Mouse (Mus musculus): ENCODE measurements around the gene Espl1. TPM values are rescaled to one million over a fixed set of nuclear protein-coding genes. Genes with fewer than 3 reads are reported as not detected.

The Espl1 gene
- polyA plus RNA-seq, 1 experiment from 2014 or later: 21.8 TPM

- TF ChIP-seq CTCF (IDR thresholded peaks at IDR 0.05): no peak
- DNase-seq (ENCODE audit: low read depth, low spot score) (no peak), ATAC-seq (no peak)
- ChIA-PET CTCF (interaction anchor here (0.9 kb wide), 1 partner anchor 23 kb away, joined by 3 read pairs; no protein-coding TSS in a partner anchor), POLR2A (no interaction called here)
- H3K27me3 ChIP-seq: no peaks in the 10 kb centered on the region
- in situ Hi-C loops (cut with MboI; ENCODE audit: low pct_unique_long_range_greater_than_20kb): no loop called here
These were observed 57.9 kb downstream of the Espl1 start for GRCm38 (mm10) chr15:102353986-102354385.

GRCm38 (mm10) chr15:102355134-102355870, 59.2 kb downstream of the Espl1 start:
- in situ Hi-C loops (cut with MboI; ENCODE audit: low pct_unique_long_range_greater_than_20kb): no loop called here
- ChIA-PET POLR2A (no interaction called here), CTCF (no interaction called here)
- DNase-seq (ENCODE audit: low read depth, low spot score) (no peak), ATAC-seq (no peak)
- TF ChIP-seq CTCF (IDR thresholded peaks at IDR 0.05): no peak
- H3K27me3 ChIP-seq: no peaks in the 10 kb centered on the region

GRCm38 (mm10) chr15:102355871-102356441, 59.9 kb downstream of the Espl1 start:
- DNase-seq (ENCODE audit: low read depth, low spot score) (no peak), ATAC-seq (no peak)
- POLR2A ChIA-PET: no interaction called here
- H3K27me3 ChIP-seq: no peaks in the 10 kb centered on the region
- in situ Hi-C loops (cut with MboI; ENCODE audit: low pct_unique_long_range_greater_than_20kb): no loop called here
- CTCF ChIA-PET: no interaction called here
- no peak for TF ChIP-seq CTCF (IDR thresholded peaks at IDR 0.05)

GRCm38 (mm10) chr15:102356501-102357325, 60.6 kb downstream of the Espl1 start:
- DNase-seq (ENCODE audit: low read depth, low spot score) (no peak), ATAC-seq (no peak)
- in situ Hi-C loops (cut with MboI; ENCODE audit: low pct_unique_long_range_greater_than_20kb): no loop called here
- TF ChIP-seq CTCF (IDR thresholded peaks at IDR 0.05): no peak
- H3K27me3 ChIP-seq: no peaks in the 10 kb centered on the region
- ChIA-PET POLR2A (no interaction called here), CTCF (interaction anchor here (1.0 kb wide), 1 partner anchor 21 kb away, joined by 3 read pairs; no protein-coding TSS in a partner anchor)

GRCm38 (mm10) chr15:102358126-102358525, 62.1 kb downstream of the Espl1 start:
- no peak for ATAC-seq
- TF ChIP-seq CTCF (IDR thresholded peaks at IDR 0.05): no peak
- CTCF ChIA-PET: no interaction called here
- no peaks in the 10 kb centered on the region for H3K27me3 ChIP-seq
- in situ Hi-C loops (cut with MboI; ENCODE audit: low pct_unique_long_range_greater_than_20kb): no loop called here
- POLR2A ChIA-PET: no interaction called here
- no peak for DNase-seq (ENCODE audit: low read depth, low spot score)

GRCm38 (mm10) chr15:102358834-102359233, 62.8 kb downstream of the Espl1 start:
- no peak for TF ChIP-seq CTCF (IDR thresholded peaks at IDR 0.05)
- CTCF ChIA-PET: interaction anchor here (0.9 to 1.8 kb wide), 4 partner anchors 8 to 41 kb away, joined by 3 to 6 read pairs (median 4); partner anchors contain the start of gene Aaas
- DNase-seq (ENCODE audit: low read depth, low spot score) (no peak), ATAC-seq (peak; percentile 73)
- POLR2A ChIA-PET: interaction anchor here (0.6 kb wide), 1 partner anchor 80 kb away, joined by 3 read pairs; no protein-coding TSS in a partner anchor
- H3K27me3 ChIP-seq: no peaks in the 10 kb centered on the region
- in situ Hi-C loops (cut with MboI; ENCODE audit: low pct_unique_long_range_greater_than_20kb): no loop called here

GRCm38 (mm10) chr15:102362648-102363047, 66.6 kb downstream of the Espl1 start:
- no peak for ATAC-seq
- DNase-seq (ENCODE audit: low read depth, low spot score): no peak
- POLR2A ChIA-PET: interaction anchor here (0.7 to 1.1 kb wide), 2 partner anchors 10 to 253 kb away, joined by 3 to 4 read pairs; no protein-coding TSS in a partner anchor
- H3K27me3 ChIP-seq: peaks cover 15% of the 10 kb centered on the region
- CTCF ChIA-PET: no interaction called here
- in situ Hi-C loops (cut with MboI; ENCODE audit: low pct_unique_long_range_greater_than_20kb): no loop called here
- no peak for TF ChIP-seq CTCF (IDR thresholded peaks at IDR 0.05)

- no peak for DNase-seq (ENCODE audit: low read depth, low spot score)
- TF ChIP-seq CTCF (IDR thresholded peaks at IDR 0.05): no peak
- ChIA-PET POLR2A (no interaction called here), CTCF (no interaction called here)
- H3K27me3 ChIP-seq: peaks cover 15% of the 10 kb centered on the region
- in situ Hi-C loops (cut with MboI; ENCODE audit: low pct_unique_long_range_greater_than_20kb): no loop called here
- ATAC-seq: no peak
These were observed 68.6 kb downstream of the Espl1 start for GRCm38 (mm10) chr15:102364678-102365077.

GRCm38 (mm10) chr15:102366238-102366637, 70.2 kb downstream of the Espl1 start:
- DNase-seq (ENCODE audit: low read depth, low spot score): no peak
- in situ Hi-C loops (cut with MboI; ENCODE audit: low pct_unique_long_range_greater_than_20kb): no loop called here
- no peak for ATAC-seq
- TF ChIP-seq CTCF (IDR thresholded peaks at IDR 0.05): no peak
- H3K27me3 ChIP-seq: peaks cover 15% of the 10 kb centered on the region
- CTCF ChIA-PET: interaction anchor here (0.8 to 1.1 kb wide), 2 partner anchors 11 to 20 kb away, joined by 3 read pairs; no protein-coding TSS in a partner anchor
- POLR2A ChIA-PET: no interaction called here

GRCm38 (mm10) chr15:102366733-102367344, 70.8 kb downstream of the Espl1 start, which contains the start of gene Sp7:
TSS of gene Sp7 (minus strand) at chr15:102367182.
- in situ Hi-C loops (cut with MboI; ENCODE audit: low pct_unique_long_range_greater_than_20kb): no loop called here
- no peak for DNase-seq (ENCODE audit: low read depth, low spot score)
- POLR2A ChIA-PET: no interaction called here
- ATAC-seq: no peak
- H3K27me3 ChIP-seq: peaks cover 15% of the 10 kb centered on the region
- CTCF ChIA-PET: interaction anchor here (1.1 kb wide), 1 partner anchor 11 kb away, joined by 3 read pairs; no protein-coding TSS in a partner anchor
- no peak for TF ChIP-seq CTCF (IDR thresholded peaks at IDR 0.05)
